Mouse (Mus musculus) heart, postnatal 4 days (tissue): ENCODE results near the gene Vps53. TPM values are rescaled to one million over a fixed set of nuclear protein-coding genes. Genes with fewer than 3 reads are reported as not detected.

ENCODE experiments used
- DNase-seq: peaks from one replicate; pipeline ENCODE4 v3.0.0; 2021
- total RNA-seq, 2 experiments: library from RNA; stranded (reverse); gene quantifications; 2 replicates each; pipeline ENCODE4 v1.2.3; 2021

The Vps53 gene
- total RNA-seq, 2 experiments from 2014 or later, result 30.8 to 31.4 TPM

DNA sequence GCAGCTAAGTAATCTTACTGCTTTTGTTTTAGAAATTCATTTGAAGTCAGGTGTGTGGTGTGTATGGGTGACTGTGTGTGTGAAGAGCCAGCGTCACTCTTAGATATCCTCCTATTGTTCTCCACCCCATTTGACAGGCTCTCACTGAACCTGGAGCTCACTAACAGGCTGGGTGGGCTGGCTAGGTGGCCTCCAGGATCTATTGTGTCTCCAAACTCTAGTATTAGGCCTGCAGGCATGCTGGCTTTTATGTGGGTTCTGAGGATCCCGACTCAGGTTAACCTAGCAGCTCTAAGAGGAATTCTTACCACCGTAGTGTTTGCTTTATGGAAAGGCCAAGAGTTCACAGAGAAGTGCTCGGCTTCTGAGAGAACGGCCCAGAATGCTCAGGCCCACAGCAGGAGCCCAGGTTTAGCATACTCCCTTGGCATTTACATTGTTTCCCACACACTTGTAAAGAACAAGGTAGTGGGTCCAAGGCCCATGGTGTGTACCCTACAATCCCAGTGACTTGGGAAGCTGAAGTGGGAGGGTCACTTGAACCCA lies 128.4 kb downstream of the Vps53 start:
- DNase-seq, result no peak

- no peak for DNase-seq
Measured at GRCm38 (mm10) chr11:76050509-76050908, 128.9 kb downstream of the Vps53 start.

DNA sequence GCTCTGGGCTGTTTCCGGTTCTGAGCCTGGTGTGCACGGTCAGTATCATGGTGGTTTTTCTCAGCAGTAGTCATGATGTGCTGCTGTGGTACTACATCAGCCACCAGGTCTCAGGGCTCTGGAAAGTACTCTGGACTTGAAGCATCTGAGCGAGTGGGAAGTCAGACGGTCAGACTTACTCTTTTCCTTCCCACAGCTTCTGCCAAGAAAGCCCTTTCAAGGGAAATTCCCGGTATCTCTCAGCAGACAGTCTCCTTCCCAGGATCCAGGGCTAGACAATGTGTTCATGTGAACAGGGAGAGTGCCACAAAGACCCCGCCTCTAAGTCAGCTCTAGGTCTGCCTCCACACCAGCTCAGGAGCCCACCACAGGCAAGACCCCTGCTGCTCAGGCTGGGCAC lies 134.1 kb downstream of the Vps53 start:
- peak; percentile 22 for DNase-seq

DNA sequence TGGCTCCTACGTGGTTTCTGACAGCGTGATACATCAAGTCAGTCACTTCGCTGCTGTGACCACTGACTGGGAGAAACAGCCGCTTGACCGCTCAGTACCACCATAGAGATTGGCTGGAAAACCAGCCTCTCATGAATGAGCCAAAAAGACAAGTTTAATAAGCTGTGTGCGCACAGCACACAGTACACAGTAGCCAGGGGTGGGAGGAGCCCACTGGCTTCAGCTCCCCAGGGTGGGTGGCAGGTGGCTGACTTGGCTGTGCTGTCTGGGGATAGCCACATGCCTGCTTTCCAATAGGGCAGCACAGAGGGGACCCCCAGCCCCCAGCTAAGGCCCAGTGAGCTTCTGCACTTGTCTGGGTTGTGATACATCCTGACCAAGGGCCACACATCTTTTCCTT lies 135.0 kb downstream of the Vps53 start:
- no peak for DNase-seq

GRCm38 (mm10) chr11:76042882-76043281 lies 136.6 kb downstream of the Vps53 start:
- DNase-seq, result peak; percentile 60

DNA sequence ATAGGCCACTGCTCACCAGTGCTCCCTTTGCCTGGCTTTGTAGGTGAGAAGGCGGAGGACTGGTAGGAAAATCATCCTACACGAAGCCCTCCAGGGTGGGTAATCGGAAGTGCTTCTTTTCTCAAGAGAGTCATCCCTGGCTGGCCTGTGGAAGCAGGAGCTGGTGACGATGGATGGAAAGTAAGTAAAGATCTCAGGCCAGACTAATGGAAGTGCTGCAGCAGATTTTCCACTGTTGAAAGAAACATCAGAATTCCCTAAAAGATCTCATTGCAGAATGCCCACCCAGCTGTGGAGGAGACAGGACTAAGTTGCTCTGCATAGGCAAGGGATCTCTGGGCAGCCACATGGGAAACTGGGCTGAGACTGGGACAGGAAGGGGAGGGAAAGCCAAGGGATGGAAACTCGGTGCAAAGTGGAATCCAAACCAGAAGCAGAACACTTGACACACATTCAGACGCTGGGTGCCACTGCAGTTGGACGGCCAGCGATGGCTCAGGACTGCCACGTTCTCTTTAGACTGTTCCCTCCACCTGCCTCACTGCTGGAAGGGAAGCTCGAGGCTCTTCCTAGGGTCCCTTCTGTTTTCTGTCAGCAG lies 137.3 kb downstream of the Vps53 start:
- peak; percentile 33 for DNase-seq

DNA sequence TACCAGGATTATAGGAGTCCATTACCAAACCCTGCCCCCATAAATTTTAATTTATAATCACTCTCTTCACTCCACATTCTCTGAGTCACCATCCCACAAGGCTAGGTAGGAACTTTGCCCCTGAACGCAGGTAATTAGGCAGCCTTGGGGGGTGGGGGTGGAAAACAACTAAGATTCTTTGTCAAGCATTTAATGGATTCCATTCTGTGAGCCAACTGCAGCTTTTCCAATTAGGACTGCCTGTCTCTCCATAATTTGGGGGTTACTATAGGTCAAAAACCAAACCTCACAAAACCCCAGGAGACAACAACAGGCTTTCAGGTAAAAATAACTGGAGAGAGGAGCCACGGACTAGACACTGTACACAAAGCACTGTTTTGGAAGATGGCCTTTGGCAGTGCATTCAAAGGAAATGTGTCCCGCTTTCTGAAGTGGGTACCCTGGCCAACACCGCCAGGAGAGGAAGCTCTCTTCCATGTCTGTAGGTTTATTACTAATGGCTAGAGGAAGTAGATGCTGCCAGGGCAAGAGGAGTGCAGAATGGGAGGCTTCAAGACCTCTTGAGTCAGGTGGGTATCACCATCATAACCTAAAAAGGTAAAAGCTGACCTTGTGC lies 138.6 kb downstream of the Vps53 start:
- no peak for DNase-seq

DNA sequence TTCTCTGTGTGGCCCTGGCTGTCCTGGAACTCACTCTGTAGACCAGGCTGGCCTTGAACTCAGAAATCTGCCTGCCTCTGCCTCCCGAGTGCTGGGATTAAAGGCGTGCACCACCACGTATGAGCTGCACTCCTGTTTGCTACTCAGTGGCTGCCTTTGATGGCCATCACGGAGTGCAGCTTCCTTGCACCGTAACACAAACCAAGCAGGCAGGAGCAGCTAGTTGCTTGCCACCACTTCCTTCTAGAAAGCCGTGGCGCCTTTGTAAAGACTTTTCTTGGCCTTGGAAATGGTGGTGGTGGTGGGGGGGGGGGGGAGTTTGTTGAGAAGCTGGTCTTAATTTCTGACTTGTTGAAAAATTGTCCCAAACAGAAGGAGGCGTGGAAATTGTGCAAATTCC lies 139.3 kb downstream of the Vps53 start:
- DNase-seq, result no peak

GRCm38 (mm10) chr11:76039271-76040053 lies 140.0 kb downstream of the Vps53 start:
- DNase-seq, result no peak

- peak; percentile 17 for DNase-seq
Measured at GRCm38 (mm10) chr11:76037581-76038294, 141.7 kb downstream of the Vps53 start.

DNA sequence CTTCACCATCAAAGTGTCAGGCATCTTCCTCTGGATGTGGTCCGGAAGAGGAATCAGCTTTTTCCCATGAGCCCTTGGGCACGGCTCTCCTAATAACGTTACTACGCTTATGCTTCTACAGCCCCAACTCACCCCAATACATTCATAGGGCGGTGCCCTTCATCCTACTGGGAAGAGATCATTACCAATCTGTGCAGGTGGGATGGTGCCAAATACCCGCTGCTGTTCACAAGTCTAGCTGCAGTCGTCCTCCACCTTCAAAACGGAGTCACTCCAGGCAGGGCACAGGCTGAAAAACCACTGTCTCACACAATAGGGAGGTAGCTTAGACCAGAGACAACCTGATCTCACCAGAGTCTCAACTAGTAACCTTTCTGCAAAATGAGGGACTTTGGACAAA lies 144.3 kb downstream of the Vps53 start:
- no peak for DNase-seq

DNA sequence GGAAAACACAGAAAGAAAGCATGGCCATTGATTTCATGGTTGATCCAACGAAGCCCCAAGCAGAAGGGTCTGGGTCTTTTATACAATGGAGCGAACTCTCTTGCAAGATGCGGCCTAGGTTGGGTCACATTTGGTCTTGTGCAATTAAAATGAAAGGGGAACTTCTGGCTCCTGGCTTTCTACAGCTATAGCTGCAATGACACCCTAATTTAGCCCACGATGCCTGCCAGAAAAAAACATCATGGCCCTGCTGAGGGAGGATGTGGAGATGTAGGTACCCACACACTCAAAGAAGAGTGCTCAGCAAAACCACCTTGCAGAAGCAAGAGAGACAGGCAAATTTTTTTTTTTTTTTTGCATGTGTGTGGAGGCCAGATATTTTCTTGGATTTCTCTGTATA lies 145.6 kb downstream of the Vps53 start:
- DNase-seq, result no peak

GRCm38 (mm10) chr11:76033359-76033758 lies 146.1 kb downstream of the Vps53 start:
- DNase-seq, result no peak

DNA sequence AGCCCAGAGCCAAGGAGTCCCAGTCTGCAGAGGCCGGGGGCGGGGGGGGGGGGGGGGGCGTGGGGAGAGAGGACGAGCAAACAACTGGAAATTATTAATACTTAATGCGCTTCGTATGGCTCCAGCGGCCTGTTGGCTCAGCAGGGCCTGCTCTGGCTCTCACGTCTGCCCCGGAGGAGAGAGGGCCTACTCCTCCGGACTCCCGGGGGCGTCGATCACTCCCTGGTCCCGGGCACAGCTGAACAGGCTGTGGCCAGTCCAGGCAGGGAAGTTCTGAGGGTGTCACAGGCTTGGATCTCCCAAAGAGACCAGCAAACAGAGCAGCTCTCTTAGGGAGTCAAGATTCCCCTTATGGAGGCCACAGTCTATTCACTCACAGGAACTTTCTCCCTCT lies 151.4 kb downstream of the Vps53 start:
- peak; percentile 47 for DNase-seq

- peak; percentile 96 for DNase-seq
Measured at GRCm38 (mm10) chr11:76027139-76028071, 152.0 kb downstream of the Vps53 start, which contains the start of gene Rflnb. Gene Rflnb, minus strand, starts transcription at chr11:76027782.

DNA sequence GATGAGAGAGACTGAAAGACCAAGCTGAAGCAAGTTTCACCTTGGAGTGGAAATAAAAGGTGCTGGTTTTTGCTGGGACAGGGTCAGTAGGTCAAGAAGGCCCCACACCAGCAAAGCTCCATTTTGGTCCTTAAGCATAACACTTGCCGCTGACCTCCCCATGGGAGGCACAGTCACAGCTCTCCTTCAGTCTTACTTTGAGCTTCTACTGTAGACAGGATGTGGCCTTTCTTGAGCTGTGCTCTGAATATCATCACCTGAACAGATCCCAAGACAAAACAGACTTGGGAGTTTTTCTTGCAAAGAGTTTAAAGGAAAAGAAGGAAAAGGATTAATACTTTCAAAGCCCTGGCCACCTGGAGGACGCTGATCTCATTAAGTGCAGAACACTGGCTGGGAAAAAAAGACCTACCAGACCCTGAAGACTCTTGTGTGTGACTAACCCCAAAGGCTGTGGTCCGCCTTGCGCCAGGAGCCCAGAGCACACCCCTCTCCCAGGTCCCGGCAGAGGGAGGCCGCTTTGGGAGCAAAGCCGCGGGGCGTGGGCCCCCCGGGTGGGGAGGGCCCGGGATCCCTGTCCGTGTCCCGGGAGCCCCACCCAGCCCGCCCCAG lies 152.8 kb downstream of the Vps53 start:
- DNase-seq, result no peak

GRCm38 (mm10) chr11:76025080-76025583 lies 154.3 kb downstream of the Vps53 start:
- DNase-seq, result no peak

GRCm38 (mm10) chr11:76020916-76021315 lies 158.5 kb downstream of the Vps53 start:
- DNase-seq, result no peak

DNA sequence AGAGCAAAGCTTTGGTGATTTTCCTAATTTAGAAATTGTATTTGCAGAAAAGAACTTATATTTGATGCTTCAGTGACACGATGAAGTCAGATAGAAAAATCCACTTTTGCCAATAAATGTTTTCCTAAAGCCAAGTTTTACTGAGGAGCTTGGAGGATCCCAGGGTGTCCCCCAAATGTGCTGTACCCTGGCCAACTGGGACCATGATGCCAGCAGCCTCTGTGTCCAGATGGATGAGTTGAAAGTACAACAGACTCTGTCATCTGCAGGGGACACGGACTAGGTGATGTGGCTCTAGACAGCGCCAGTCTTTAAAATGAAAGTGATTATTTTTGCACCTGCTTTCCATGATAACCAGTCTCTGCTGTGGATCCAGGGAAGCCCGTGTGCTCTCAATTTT lies 159.6 kb downstream of the Vps53 start:
- no peak for DNase-seq

DNA sequence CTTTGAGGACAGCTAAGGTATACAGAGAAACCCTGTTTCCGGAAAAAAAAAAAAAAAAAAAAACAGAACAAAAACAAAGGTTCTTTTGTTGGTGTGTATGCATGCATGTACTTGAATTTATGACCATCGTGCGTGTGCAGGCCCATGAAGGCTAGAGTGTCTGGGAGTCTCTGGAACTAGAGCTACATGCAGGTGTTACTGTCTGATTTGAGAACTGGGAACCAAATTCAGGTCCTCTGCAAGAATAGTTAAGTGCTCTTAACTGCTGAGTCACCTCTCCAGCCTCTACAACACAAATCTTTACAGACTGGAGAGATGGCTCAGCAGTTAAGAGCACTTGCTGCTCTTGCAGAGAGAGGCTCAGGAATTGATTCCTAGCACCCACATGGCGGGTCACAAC lies 163.6 kb downstream of the Vps53 start:
- DNase-seq, result no peak

- DNase-seq, result no peak
Measured at GRCm38 (mm10) chr11:76015251-76015650, 164.2 kb downstream of the Vps53 start.
